Mouse (Mus musculus): ENCODE measurements around the gene Zdhhc13. TPM values are rescaled to one million over a fixed set of nuclear protein-coding genes. Genes with fewer than 3 reads are reported as not detected.

The Zdhhc13 gene
- polyA plus RNA-seq, 1 experiment, result 10.5 TPM

DNA sequence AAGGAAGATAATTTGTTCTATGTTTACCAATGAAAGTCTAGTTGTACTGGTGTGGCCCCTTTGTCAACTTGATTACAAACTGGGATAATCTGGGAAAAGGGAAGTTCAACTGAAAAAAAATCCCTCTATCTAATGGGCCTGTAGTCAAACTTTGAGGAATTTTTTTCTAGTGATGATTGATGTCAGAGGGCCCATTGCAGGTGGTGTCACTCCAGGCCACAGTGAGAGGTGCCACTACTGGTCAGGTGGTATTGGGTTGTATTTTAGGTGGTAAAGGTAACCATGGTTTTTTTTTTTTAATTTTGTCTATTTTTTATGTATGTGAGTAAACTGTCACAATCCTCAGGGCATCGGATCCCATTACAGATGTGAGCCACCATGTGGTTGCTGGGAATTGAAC lies 14.2 kb upstream of the Zdhhc13 start:
- no peak for TF ChIP-seq GATA1 (IDR thresholded peaks at IDR 0.05; ENCODE audit: low read length)

GRCm38 (mm10) chr7:48775436-48775835 lies 13.4 kb upstream of the Zdhhc13 start:
- no peak for TF ChIP-seq GATA1 (IDR thresholded peaks at IDR 0.05; ENCODE audit: low read length)

DNA sequence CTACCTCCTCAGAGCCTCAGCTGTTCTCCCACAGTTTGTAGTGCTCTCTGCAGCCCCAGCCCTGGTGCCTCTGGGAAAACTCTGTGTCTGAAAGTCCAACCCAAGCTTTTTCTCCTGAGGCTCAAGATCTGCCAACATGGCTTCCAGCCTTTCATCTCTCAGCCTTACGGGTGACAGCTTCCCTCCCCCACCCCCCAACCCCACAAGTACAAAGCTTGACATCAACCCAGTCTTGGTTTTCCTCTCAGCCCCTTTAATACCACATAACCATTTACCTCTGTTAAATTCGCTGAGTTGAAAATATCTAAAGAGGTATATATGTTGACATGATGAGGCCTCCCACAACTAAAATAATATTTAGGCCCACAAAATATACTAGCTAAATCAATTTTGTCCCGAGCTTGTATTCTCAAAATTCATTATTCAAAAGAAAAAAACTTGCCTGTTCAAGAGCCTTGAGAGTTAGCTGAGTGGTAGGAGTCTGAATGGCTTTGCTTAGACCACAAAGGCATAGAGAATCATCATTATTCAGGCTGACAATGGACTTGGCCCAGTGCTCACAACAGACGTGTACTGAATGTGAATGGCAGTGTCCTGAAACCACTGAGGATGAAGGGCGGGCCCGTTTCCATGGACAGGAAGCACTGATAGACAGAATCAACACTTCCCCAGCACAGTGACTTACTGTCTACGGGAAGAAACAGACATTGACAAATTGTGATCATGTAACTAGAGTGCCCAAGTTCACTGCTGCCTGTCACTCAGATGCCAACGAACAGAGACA lies 10.9 kb upstream of the Zdhhc13 start:
- no peak for TF ChIP-seq GATA1 (IDR thresholded peaks at IDR 0.05; ENCODE audit: low read length)

GRCm38 (mm10) chr7:48779110-48779509 lies 9.7 kb upstream of the Zdhhc13 start:
- no peak for TF ChIP-seq GATA1 (IDR thresholded peaks at IDR 0.05; ENCODE audit: low read length)

DNA sequence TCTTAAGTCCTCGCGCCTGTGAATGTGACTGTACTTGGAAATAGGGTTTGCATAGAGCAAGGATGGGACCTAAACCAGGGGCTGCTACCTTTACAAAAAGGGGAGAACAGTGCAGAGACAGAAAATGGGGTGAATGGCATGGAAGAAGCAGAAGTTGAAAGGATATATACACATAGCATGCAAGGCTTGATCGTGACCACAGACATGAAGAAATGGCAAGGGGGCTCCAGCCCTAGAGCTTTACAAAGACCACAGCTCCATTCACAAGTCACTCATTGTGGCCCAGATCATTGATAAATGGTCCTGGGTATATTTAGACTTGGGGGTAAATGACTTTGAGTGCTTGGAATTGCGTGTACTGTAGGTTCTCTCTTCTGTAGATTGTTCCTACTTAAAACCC lies 6.4 kb upstream of the Zdhhc13 start:
- no peak for TF ChIP-seq GATA1 (IDR thresholded peaks at IDR 0.05; ENCODE audit: low read length)

GRCm38 (mm10) chr7:48784773-48785523 lies 3.9 kb upstream of the Zdhhc13 start:
- no peak for TF ChIP-seq GATA1 (IDR thresholded peaks at IDR 0.05; ENCODE audit: low read length)

DNA sequence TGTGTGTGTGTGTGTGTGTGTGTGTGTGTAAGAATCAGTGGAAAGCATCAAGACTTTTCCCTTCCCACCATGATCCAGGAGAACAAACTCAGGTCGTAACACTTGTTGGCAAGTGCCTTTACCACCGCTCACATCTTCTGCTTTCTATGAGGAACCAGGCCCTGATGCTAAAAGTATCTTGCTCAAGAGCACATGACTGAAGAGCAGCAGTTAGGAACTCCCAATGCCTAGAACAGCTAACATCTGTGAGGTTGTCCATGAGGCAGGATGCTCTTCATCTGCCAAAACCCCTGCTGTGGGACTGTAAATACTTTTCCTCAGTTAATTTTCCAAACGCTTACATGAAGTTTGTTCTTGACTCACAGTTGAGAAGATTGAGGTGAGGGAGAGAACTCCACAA lies 455 bp upstream of the Zdhhc13 start:
- no peak for TF ChIP-seq GATA1 (IDR thresholded peaks at IDR 0.05; ENCODE audit: low read length)

DNA sequence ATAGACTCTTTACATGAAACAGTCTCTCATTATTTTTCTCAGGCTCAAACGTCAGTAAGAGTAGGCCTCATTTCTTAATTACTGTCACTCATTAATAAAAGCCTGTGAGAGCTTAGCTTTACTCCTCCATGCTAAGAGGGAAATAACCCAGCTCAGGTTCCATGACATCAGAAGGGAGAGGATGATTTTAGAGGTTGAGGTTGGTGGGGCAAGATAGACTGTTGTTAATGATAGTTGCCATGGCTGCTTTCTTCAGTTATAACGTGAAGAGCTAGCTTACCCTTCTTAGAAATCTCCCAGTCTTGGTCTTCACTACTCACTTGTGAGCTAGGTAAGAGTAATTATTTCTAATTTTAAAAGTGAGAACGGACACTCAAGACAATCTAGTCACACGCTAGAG lies 1.3 kb downstream of the Zdhhc13 start:
- TF ChIP-seq GATA1 (IDR thresholded peaks at IDR 0.05; ENCODE audit: low read length), result no peak

- TF ChIP-seq GATA1 (IDR thresholded peaks at IDR 0.05; ENCODE audit: low read length), result no peak
Observed at GRCm38 (mm10) chr7:48791412-48791811, 2.6 kb downstream of the Zdhhc13 start.

GRCm38 (mm10) chr7:48795130-48795529 lies 6.3 kb downstream of the Zdhhc13 start:
- TF ChIP-seq GATA1 (IDR thresholded peaks at IDR 0.05; ENCODE audit: low read length), result no peak

DNA sequence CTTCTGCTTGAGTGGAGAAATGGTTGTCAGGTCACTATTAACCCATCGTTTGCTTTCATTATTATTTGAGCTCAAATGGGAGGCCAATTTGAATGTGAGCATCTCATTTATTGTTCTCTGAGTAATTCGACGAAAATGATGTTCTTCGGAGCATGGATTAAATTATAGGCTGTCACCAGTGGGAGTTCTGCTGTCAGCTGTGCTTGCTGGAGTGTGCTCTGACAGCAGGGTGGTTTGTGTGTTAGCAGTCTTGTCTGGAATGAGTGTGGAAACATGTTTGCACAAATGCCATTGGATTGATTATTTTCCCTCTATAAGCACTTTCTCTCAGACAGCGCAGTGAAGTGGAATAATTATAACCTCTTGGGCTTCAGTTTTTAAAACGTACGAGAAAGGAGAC lies 14.6 kb downstream of the Zdhhc13 start:
- TF ChIP-seq GATA1 (IDR thresholded peaks at IDR 0.05; ENCODE audit: low read length), result no peak

DNA sequence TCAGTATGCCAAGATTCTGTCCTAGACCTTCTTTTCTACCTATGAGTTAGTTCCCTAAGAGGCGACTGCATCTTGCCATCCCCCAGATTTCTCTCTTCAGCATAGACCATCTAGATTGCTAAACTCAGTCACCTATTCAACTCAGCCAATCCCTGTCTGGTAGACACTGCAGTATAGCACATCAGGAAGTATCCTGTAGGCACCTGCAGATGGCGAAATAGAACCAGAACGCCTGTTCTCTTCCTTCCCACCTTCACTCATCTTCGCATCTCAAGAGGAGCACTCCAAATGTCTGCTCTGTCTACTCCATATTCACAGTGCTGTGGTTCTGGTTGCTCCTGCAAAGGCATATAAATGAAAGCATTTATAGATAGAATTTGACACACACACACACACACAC lies 17.8 kb downstream of the Zdhhc13 start:
- TF ChIP-seq GATA1 (IDR thresholded peaks at IDR 0.05; ENCODE audit: low read length), result no peak

DNA sequence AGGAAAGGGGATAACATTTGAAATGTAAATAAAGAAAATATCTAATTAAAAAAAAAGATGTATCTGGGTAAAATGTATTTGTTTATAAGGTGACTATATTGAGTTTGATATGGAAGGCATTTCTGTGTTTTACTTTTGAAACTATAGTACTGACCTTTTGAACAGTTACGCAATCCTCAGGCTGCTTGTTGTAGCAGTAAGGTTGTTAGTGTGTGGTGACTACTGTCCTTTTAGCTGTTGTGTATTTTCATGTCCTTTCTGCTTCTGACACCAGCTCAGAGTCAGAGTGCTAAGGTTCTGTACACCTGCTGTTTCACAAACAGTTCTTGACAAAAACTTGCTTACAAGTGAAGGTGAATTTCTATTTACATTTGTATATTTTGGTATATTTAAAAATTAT lies 21.8 kb downstream of the Zdhhc13 start:
- no peak for TF ChIP-seq GATA1 (IDR thresholded peaks at IDR 0.05; ENCODE audit: low read length)

DNA sequence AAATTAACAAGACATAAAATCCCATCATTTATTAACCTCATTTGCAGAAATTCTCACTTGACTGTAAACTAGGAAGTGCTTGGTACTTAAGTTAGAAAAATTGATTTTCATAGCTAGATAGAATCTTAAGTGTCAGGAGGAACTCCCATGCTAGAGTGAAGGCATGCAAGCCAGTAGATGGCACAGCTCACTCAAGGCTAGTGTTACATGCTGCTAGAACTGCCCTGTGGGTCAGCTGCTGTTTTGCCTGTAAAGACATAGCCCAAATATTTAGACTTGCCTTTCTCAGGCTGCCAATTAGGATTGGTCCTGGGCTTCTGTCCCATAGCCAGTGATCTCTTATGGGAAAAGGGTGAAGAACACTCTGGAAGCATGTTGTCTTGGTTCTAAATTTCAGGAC lies 23.6 kb downstream of the Zdhhc13 start:
- no peak for TF ChIP-seq GATA1 (IDR thresholded peaks at IDR 0.05; ENCODE audit: low read length)

DNA sequence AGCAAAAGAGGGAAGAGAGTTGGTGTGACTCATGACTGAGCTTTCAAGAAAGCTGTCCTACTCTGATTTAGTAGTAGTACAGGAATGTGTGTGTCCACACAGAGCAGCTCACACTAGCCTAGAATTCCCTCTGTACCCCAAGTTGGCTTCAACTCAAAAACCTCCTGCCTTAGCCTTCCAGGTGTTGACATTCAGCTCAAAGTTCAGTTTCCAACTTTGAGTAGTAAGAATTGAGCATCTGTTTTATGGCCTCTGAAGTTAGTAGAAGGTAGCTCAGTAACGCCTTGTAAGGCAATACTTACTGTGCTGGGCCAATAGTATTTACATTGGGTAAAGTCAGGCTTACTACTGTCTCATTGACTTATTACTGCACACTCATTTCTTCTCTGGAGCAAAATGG lies 24.8 kb downstream of the Zdhhc13 start:
- TF ChIP-seq GATA1 (IDR thresholded peaks at IDR 0.05; ENCODE audit: low read length), result no peak

GRCm38 (mm10) chr7:48821654-48822053 lies 32.9 kb downstream of the Zdhhc13 start:
- no peak for TF ChIP-seq GATA1 (IDR thresholded peaks at IDR 0.05; ENCODE audit: low read length)

DNA sequence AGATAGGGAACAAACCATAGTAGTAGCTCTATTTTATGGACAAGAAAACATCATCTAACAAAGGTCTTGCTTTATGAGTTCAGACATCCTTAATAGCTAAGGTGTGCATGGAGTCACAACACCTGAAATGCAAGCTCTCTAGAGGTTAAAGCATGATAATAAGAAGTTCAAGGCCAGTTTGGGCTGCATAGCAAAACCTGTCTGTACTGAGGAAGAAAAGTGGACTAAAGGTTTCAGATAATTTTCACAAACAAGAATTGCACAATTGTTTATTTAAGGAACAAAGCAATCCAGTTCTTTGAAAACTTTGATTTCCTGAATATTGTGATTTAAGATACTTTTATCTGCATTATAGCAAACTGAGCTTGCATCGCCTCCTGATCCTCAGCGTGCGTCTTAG lies 34.8 kb downstream of the Zdhhc13 start:
- TF ChIP-seq GATA1 (IDR thresholded peaks at IDR 0.05; ENCODE audit: low read length), result no peak
